Mouse (Mus musculus): ENCODE data around the gene Unc119b. TPM values are rescaled to one million over a fixed set of nuclear protein-coding genes. Genes with fewer than 3 reads are reported as not detected.
A peak's percentile ranks its signal among the peaks of the same experiment; 100 is the strongest.

Unc119b gene
- polyA plus RNA-seq, 1 experiment from 2014 or later: 65.9 TPM

DNA sequence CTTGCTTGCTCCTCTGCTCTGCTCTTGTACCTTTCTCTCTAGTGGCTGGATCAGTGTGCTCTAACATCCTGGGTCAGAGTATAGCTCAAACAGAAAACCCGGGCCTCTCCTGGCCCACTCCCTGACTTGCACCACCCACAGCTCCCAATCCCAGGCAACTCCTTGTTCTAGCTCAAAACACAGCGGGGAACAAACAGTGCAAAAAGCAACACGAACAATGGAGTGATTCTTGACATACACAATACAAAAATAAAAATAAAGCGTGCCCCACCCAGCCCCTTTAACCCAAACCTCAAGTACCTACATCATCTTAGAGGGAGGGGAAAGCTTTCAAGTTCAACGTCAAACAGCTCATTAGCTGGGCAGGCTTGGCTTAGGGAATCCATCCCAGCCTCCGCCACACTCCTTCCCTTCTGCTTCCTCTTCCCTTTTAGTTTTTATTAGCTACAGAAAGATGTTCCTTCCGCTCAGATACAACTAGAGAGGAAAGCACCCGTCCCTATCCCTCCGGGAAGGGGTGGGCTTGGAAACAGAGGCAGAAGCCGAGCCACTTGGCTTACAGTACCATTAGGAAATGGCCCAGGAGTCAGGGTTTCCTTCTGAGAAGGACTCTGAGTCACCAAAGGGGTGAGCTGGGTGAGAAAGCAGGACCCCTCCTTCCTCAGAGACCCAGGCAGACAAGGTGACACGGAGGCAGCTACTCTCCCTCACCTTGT lies 10.6 kb upstream of the Unc119b start:
- Histone ChIP-seq H3K9ac (replicated peaks) (no peak overlapping the region), H3K27me3 (no peaks in the 10 kb centered on the region), H3K9me3 (no peaks in the 10 kb centered on the region), H3K4me2 (replicated peaks) (no peak overlapping the region), H3K36me3 (peaks cover 47% of the 10 kb centered on the region), H3K4me1 (0 out of 2 replicates have a peak, but pooled peaks cover 7% of the 10 kb centered on the region), H3K27ac (replicated peaks) (no peak overlapping the region), H3K4me3 (no peak overlapping the region)
- WGBS: 85% methylated on average over 11 of the region's 11 CpGs
- no peak for ATAC-seq (ENCODE audit: low FRiP score, low read depth)

DNA sequence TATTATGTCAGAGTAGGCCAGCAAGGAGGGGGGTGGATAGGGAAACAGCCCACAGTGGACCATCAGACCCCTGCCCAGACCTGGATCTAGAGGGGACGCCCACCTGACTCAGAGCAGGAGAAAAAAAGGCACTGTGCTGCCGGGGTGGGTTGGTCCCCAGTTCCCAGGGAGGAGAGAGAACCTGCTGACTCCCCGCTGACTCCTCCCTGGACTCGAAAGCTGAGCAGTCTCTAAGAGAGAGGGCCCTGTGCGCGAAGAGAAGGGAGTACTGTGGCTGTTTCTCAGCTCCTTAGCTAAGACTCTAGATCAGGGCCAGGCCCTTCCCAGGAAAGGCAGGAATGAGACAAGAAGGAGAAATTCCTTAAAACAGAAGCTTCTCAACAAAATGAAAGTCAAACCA lies 9.7 kb upstream of the Unc119b start:
- no peak overlapping the region for H3K4me2 ChIP-seq (replicated peaks)
- 0 out of 2 replicates have a peak, but pooled peaks cover 7% of the 10 kb centered on the region for H3K4me1 ChIP-seq
- H3K9ac ChIP-seq (replicated peaks): no peak overlapping the region
- no peaks in the 10 kb centered on the region for H3K9me3 ChIP-seq
- peaks cover 37% of the 10 kb centered on the region for H3K36me3 ChIP-seq
- ATAC-seq (ENCODE audit: low FRiP score, low read depth): no peak
- no peaks in the 10 kb centered on the region for H3K27me3 ChIP-seq
- 81% methylated on average over 6 of the region's 6 CpGs for WGBS
- H3K4me3 ChIP-seq: no peak overlapping the region
- no peak overlapping the region for H3K27ac ChIP-seq (replicated peaks)

DNA sequence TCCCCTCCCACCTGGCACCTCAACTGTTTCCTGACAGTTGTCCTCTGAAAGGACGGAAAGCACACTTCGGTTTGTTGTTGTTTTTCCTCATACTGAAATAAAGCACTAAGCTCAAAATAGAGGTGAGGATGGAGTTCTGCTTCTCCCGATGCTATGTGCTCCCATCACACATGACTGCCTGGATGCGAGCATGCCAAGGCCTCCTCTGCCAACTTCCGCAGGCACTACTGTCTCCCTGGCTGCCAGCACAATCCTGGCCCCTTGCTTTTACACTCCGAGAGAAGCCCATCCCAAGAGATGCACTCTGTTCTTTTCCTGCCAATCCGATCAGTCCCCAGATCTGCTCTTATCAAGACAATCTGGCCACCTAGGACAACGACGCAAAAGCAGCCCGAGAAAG lies 8.8 kb upstream of the Unc119b start:
- no peak overlapping the region for H3K9ac ChIP-seq (replicated peaks)
- ATAC-seq (ENCODE audit: low FRiP score, low read depth): no peak
- 85% methylated on average over 10 of the region's 10 CpGs for WGBS

DNA sequence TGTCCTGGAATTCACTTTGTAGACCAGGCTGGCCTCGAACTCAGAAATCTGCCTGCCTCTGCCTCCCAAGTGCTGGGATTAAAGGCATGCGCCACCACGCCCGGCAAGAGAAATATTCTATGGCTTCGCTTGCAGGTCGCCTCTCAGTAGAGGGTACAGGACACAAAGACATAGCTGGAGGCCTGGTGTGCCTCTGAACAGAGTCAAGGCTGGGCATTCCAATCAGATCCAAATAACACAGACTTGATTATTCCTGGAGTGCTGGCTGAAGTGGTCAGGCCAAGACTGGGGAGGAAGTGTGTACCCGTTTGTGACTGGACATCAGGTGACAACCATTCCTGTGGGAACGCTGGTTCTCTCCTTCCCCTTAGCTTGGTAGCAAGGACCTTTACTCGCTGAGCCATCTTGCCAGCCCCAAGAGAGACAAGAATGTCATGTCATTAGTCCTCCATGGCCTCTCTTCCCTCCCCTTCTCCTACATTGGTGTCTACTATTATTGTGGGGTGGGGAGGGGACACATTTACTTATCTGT lies 7.5 kb upstream of the Unc119b start:
- no peaks in the 10 kb centered on the region for H3K9me3 ChIP-seq
- 0 out of 2 replicates have a peak, but pooled peaks cover 7% of the 10 kb centered on the region for H3K4me1 ChIP-seq
- no peak overlapping the region for H3K4me3 ChIP-seq
- H3K9ac ChIP-seq (replicated peaks): no peak overlapping the region
- 0 out of 2 replicates have a peak, but pooled peaks cover 4% of the 10 kb centered on the region for H3K27me3 ChIP-seq
- 92% methylated on average over 9 of the region's 9 CpGs for WGBS
- no peak overlapping the region for H3K4me2 ChIP-seq (replicated peaks)
- H3K36me3 ChIP-seq: peaks cover 16% of the 10 kb centered on the region
- no peak for ATAC-seq (ENCODE audit: low FRiP score, low read depth)
- no peak overlapping the region for H3K27ac ChIP-seq (replicated peaks)

More for the DNA sequence above, 8.8 kb upstream of the Unc119b start:
- H3K36me3 ChIP-seq: peaks cover 30% of the 10 kb centered on the region
- no peaks in the 10 kb centered on the region for H3K27me3 ChIP-seq
- no peak overlapping the region for H3K27ac ChIP-seq (replicated peaks)
- 0 out of 2 replicates have a peak, but pooled peaks cover 7% of the 10 kb centered on the region for H3K4me1 ChIP-seq
- no peak overlapping the region for H3K4me3 ChIP-seq
- no peaks in the 10 kb centered on the region for H3K9me3 ChIP-seq
- no peak overlapping the region for H3K4me2 ChIP-seq (replicated peaks)

DNA sequence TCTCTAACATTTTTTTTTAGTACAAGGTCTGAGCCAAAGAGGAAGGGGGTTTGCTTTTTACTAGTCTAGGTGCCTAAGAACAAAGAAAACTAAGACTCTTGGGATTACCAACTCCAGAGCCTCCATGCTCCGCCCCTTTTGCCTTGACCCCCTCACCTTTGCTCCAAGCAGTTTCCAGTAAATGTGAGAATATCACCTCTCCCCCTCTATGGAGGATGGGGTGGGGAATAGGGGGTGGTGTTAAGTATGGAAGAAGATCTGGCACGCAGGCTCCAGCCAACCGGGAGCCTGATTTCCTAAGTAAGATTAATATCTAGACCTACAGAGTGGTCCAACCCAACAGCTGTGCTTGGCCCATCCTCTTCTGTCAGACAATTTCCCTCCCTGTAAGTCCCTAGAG lies 6.0 kb upstream of the Unc119b start:
- H3K9me3 ChIP-seq: no peaks in the 10 kb centered on the region
- H3K27me3 ChIP-seq: 0 out of 2 replicates have a peak, but pooled peaks cover 9% of the 10 kb centered on the region
- 71% methylated on average over 3 of the region's 3 CpGs for WGBS
- H3K4me3 ChIP-seq: no peak overlapping the region
- ATAC-seq (ENCODE audit: low FRiP score, low read depth): no peak
- peaks cover 1% of the 10 kb centered on the region; the same call in 1 of the 2 replicates for H3K36me3 ChIP-seq
- H3K4me2 ChIP-seq (replicated peaks): no peak overlapping the region
- H3K4me1 ChIP-seq: 0 out of 2 replicates have a peak, but pooled peaks cover 7% of the 10 kb centered on the region
- no peak overlapping the region for H3K27ac ChIP-seq (replicated peaks)
- no peak overlapping the region for H3K9ac ChIP-seq (replicated peaks)

DNA sequence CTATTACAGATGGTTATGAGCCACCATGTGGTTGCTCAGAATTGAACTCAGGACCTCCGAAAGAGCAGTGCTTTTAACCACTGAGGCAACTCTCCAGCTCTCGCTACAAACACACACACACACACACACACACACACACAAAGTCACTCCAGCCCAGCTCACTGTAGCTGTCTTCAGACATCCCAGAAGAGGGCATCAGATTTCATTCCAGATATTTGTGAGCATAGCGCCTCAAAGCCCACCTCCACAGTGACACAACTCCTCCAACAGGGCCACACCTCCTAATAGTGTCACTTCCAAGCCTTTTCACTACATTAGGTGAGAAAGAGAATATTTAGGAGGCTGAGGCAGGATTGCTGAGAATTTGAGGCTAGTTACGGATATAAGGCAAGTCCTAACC lies 4.3 kb upstream of the Unc119b start:
- Histone ChIP-seq H3K9ac (replicated peaks) (no peak overlapping the region), H3K27ac (replicated peaks) (no peak overlapping the region), H3K36me3 (no peaks in the 10 kb centered on the region), H3K4me2 (replicated peaks) (no peak overlapping the region), H3K4me1 (peaks cover 8% of the 10 kb centered on the region; the same call in 1 of the 2 replicates), H3K9me3 (no peaks in the 10 kb centered on the region), H3K4me3 (no peak overlapping the region), H3K27me3 (0 out of 2 replicates have a peak, but pooled peaks cover 9% of the 10 kb centered on the region)
- ATAC-seq (ENCODE audit: low FRiP score, low read depth): no peak
- 70% methylated on average over 4 of the region's 4 CpGs for WGBS

DNA sequence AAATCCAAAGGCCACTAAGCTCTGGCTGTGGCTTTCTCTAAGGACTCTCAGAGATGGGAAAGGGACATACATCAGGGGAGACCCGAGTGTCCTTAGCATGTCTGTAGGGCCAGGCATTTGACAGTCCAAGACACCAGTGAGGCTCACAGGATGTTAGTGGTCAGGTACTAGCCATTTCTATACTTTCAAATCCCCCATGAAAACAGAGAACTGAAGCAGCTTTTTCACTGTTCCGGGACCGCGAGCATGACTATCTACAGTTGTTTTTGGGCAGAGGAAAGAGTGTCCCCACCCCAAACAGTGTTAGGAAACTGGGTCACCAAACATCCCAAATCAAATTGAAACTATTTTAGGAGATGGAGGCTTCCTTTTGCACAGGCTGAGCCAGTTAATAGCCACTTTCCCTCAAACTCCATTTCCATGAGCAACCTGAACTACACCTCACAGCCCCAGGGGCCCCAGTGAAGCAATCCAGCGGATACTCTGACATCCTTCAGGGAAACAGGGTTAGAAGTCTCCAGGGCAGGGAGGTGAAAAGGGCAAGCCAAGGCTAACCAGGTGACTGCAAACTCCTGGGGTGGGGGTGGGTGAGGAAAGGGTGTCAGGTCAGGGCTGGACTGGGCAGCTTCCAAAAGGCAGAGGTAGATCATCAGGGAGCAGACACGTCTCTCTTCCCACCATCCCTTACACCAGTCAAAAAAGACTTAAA lies 1.3 kb downstream of the Unc119b start:
- WGBS: 64% methylated on average over 6 of the region's 6 CpGs
- 0 out of 2 replicates have a peak, but pooled peaks cover 9% of the 10 kb centered on the region for H3K27me3 ChIP-seq
- peak overlapping the region; percentile 81 for H3K4me2 ChIP-seq (replicated peaks)
- H3K4me3 ChIP-seq: peak overlapping the region; percentile 94
- no peak for ATAC-seq (ENCODE audit: low FRiP score, low read depth)
- peaks cover 19% of the 10 kb centered on the region for H3K36me3 ChIP-seq
- H3K4me1 ChIP-seq: peaks cover 19% of the 10 kb centered on the region
- no peak overlapping the region for H3K27ac ChIP-seq (replicated peaks)
- H3K9ac ChIP-seq (replicated peaks): peak overlapping the region; percentile 89
- no peaks in the 10 kb centered on the region for H3K9me3 ChIP-seq

DNA sequence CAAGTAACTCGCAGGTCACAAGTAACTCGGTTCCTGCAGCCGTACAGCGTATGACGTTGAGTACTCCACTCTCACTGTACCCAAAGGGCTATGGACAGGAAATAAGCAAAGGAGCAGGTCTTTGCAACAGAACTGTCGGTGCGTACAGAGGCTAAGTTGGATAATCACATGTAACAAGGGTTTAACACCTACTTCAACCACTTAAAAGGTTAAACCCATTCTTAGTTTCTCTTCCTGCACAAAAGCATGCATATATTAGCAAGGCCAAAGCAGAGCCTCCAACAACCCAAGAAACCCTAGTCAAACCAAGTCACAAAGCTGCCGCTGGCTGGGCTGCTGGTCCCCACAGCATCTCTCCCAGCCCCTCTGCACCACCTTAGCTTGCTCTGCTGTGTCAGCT lies 2.3 kb downstream of the Unc119b start:
- 0 out of 2 replicates have a peak, but pooled peaks cover 5% of the 10 kb centered on the region for H3K27me3 ChIP-seq
- no peaks in the 10 kb centered on the region for H3K9me3 ChIP-seq
- no peak overlapping the region for H3K4me3 ChIP-seq
- 84% methylated on average over 8 of the region's 8 CpGs for WGBS
- peak overlapping the region; percentile 8; the same call in 1 of the 2 replicates for H3K9ac ChIP-seq (replicated peaks)
- ATAC-seq (ENCODE audit: low FRiP score, low read depth): no peak
- peak overlapping the region; percentile 81 for H3K4me2 ChIP-seq (replicated peaks)
- peaks cover 29% of the 10 kb centered on the region for H3K36me3 ChIP-seq
- H3K4me1 ChIP-seq: peaks cover 19% of the 10 kb centered on the region
- no peak overlapping the region for H3K27ac ChIP-seq (replicated peaks)

DNA sequence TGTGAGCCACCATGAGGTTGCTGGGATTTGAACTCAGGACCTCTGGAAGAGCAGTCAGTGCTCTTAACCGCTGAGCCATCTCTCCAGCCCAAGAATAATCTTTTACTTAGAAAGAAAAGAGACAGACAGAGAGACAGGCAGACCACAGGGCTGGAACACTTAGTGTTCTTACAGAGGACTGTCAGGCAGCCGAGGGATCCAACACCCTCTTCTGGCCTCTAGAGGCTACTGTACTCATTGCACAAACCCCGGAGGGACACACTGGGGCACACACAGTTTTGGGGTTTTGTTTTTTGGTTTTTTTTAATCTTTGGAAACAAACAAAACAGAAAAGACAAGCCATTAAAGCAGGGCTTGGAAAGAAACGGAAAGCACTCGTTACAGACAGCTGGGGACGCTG lies 5.4 kb downstream of the Unc119b start:
- no peaks in the 10 kb centered on the region for H3K9me3 ChIP-seq
- no peak overlapping the region for H3K4me2 ChIP-seq (replicated peaks)
- WGBS: 84% methylated on average over 6 of the region's 6 CpGs
- H3K4me3 ChIP-seq: no peak overlapping the region
- H3K27ac ChIP-seq (replicated peaks): no peak overlapping the region
- H3K27me3 ChIP-seq: no peaks in the 10 kb centered on the region
- H3K36me3 ChIP-seq: peaks cover 58% of the 10 kb centered on the region
- H3K9ac ChIP-seq (replicated peaks): no peak overlapping the region
- peaks cover 24% of the 10 kb centered on the region for H3K4me1 ChIP-seq
- ATAC-seq (ENCODE audit: low FRiP score, low read depth): no peak

DNA sequence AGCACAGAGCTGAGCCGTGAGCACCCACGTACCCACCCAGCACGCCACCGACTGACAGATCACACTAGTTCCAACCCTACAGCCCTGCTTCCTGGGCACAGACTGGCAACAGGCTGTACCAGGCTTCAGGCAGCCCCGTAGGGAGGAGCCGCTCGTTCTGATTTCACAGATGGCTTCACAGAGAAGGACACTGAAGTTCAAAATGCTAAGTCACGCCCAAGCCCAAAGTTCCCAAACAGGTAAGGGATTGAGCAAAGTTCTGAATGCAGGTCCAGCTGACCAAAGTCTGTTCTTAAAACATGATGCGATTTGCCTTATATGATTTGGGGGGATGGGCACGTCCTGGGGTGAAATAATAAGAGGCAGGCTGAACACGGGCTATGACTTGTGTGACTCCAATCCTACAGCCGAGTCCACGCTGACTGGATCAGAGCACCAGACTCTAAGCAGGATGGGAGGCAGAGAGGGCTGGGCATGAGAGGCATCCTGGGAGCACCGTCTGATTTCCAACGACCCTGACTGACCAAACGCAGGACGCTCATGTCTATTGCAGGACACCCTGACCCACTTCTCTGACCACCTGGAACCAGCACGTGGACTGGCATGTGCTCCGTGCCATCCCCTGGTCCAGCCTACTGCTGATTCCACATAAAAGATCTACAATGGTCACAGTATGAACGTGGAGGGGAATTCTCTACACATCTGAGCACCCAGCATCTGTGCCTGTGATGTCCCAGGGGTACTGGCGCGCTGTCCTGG lies 7.2 kb downstream of the Unc119b start:
- no peak overlapping the region for H3K9ac ChIP-seq (replicated peaks)
- peaks cover 74% of the 10 kb centered on the region for H3K36me3 ChIP-seq
- H3K27ac ChIP-seq (replicated peaks): no peak overlapping the region
- WGBS: 94% methylated on average over 22 of the region's 22 CpGs
- ATAC-seq (ENCODE audit: low FRiP score, low read depth): no peak
- no peaks in the 10 kb centered on the region for H3K9me3 ChIP-seq
- H3K27me3 ChIP-seq: no peaks in the 10 kb centered on the region
- peaks cover 8% of the 10 kb centered on the region for H3K4me1 ChIP-seq
- no peak overlapping the region for H3K4me2 ChIP-seq (replicated peaks)
- no peak overlapping the region for H3K4me3 ChIP-seq

DNA sequence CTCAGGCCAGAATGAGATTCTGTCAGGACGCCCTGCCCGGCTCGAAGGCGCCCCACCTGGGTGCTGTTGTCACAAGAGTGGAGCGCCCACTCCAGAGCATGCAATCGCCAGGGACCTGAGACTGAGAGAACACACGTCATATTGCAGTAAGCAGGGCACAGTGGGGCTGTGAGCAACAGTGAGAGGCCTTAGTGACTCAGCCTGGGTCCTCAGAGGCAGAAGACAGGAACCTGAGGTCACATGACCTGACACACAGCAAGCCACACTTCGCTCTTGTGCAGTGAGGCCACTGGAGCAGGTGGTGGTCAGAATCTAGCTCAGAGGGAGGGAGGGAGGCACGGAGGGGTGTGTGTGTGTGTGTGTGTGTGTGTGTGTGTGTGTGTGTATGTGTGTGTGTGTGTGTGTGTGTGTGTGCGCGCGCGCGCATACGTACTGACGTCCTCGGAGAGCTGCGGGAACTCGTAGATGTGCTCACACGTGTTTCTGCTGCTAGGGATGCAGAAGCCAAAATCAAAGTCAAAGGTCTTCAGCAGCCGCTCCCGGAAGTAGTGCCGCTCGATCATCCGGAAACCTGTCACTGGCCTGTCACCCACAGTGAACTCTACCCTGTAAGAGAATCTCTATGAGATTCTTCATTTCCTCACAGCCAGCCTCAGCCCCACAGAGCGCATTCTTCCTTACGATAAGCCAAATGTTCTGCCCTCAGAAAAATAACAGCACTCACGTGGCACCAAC lies 8.0 kb downstream of the Unc119b start:
- no peak overlapping the region for H3K4me3 ChIP-seq
- no peak overlapping the region for H3K4me2 ChIP-seq (replicated peaks)
- H3K4me1 ChIP-seq: peaks cover 5% of the 10 kb centered on the region; the same call in 1 of the 2 replicates
- no peaks in the 10 kb centered on the region for H3K9me3 ChIP-seq
- 92% methylated on average over 28 of the region's 28 CpGs for WGBS
- H3K9ac ChIP-seq (replicated peaks): no peak overlapping the region
- ATAC-seq (ENCODE audit: low FRiP score, low read depth): no peak
- H3K27ac ChIP-seq (replicated peaks): no peak overlapping the region
- no peaks in the 10 kb centered on the region for H3K27me3 ChIP-seq
- H3K36me3 ChIP-seq: peaks cover 75% of the 10 kb centered on the region
